Mouse (Mus musculus) cerebellum, postnatal 36 days (tissue): ENCODE data around the gene Gucy2g.
A peak's percentile ranks its signal among the peaks of the same experiment; 100 is the strongest.

ENCODE experiments used
- DNase-seq, 2 experiments: peaks; one replicate each; pipeline ENCODE4 v3.0.0; 2021 to 2022; ENCODE audit warnings: mixed read lengths in 2 of 2

Gene Gucy2g

GRCm38 (mm10) chr19:55241186-55241645, at the start of gene Gucy2g:
Gene Gucy2g (minus strand): TSS chr19:55241236.
- DNase-seq, result no peak

- no peak for DNase-seq
Observed at GRCm38 (mm10) chr19:55288974-55289373, 47.9 kb upstream of the Gucy2g start.

GRCm38 (mm10) chr19:55286034-55286433, 45.0 kb upstream of the Gucy2g start:
- no peak for DNase-seq

GRCm38 (mm10) chr19:55284093-55284492, 43.1 kb upstream of the Gucy2g start:
- no peak for DNase-seq

GRCm38 (mm10) chr19:55276770-55277169, 35.7 kb upstream of the Gucy2g start:
- DNase-seq, result no peak

- DNase-seq, result no peak
Observed at GRCm38 (mm10) chr19:55276100-55276499, 35.1 kb upstream of the Gucy2g start.

- DNase-seq, result no peak
Observed at GRCm38 (mm10) chr19:55273340-55273739, 32.3 kb upstream of the Gucy2g start.

- no peak for DNase-seq
Observed at GRCm38 (mm10) chr19:55271448-55271847, 30.4 kb upstream of the Gucy2g start.

GRCm38 (mm10) chr19:55269051-55269450, 28.0 kb upstream of the Gucy2g start:
- DNase-seq, result no peak

- no peak for DNase-seq
Observed at GRCm38 (mm10) chr19:55268150-55268549, 27.1 kb upstream of the Gucy2g start.

- DNase-seq, result no peak
Observed at GRCm38 (mm10) chr19:55266786-55267185, 25.8 kb upstream of the Gucy2g start.

- no peak for DNase-seq
Observed at GRCm38 (mm10) chr19:55265269-55265668, 24.2 kb upstream of the Gucy2g start.

- DNase-seq, result no peak
Observed at GRCm38 (mm10) chr19:55260389-55261184, 19.6 kb upstream of the Gucy2g start.

GRCm38 (mm10) chr19:55258514-55258913, 17.5 kb upstream of the Gucy2g start:
- no peak for DNase-seq

GRCm38 (mm10) chr19:55257656-55258375, 16.8 kb upstream of the Gucy2g start:
- DNase-seq, result no peak

- DNase-seq, result no peak
Observed at GRCm38 (mm10) chr19:55256156-55256555, 15.1 kb upstream of the Gucy2g start.

GRCm38 (mm10) chr19:55254513-55255016, 13.5 kb upstream of the Gucy2g start:
- peak in 1 of 2 experiments; percentile 6 for DNase-seq

- DNase-seq, result peak; percentile 57 to 62
Observed at GRCm38 (mm10) chr19:55253570-55254441, 12.8 kb upstream of the Gucy2g start.

- no peak for DNase-seq
Observed at GRCm38 (mm10) chr19:55253239-55253569, 12.2 kb upstream of the Gucy2g start.

- DNase-seq, result no peak
Observed at GRCm38 (mm10) chr19:55251383-55252124, 10.5 kb upstream of the Gucy2g start, which contains the start of gene Acsl5. Gene Acsl5 (plus strand): TSS chr19:55251938.

- no peak for DNase-seq
Observed at GRCm38 (mm10) chr19:55250451-55250850, 9.4 kb upstream of the Gucy2g start.

- DNase-seq, result no peak
Observed at GRCm38 (mm10) chr19:55247991-55248520, 7.0 kb upstream of the Gucy2g start.
